Mouse (Mus musculus): ENCODE results near the gene Col4a3bp. TPM values are rescaled to one million over a fixed set of nuclear protein-coding genes. Genes with fewer than 3 reads are reported as not detected.

Col4a3bp gene
- total RNA-seq, 2 experiments from 2014 or later: 25.5 to 28.8 TPM

- intact Hi-C loops (cut with DNase I; ENCODE audit: low total_unique reads): no loop called here
- DNase-seq: no peak
These were observed 136.2 kb downstream of the Col4a3bp start for GRCm38 (mm10) chr13:96678616-96679015.

DNA sequence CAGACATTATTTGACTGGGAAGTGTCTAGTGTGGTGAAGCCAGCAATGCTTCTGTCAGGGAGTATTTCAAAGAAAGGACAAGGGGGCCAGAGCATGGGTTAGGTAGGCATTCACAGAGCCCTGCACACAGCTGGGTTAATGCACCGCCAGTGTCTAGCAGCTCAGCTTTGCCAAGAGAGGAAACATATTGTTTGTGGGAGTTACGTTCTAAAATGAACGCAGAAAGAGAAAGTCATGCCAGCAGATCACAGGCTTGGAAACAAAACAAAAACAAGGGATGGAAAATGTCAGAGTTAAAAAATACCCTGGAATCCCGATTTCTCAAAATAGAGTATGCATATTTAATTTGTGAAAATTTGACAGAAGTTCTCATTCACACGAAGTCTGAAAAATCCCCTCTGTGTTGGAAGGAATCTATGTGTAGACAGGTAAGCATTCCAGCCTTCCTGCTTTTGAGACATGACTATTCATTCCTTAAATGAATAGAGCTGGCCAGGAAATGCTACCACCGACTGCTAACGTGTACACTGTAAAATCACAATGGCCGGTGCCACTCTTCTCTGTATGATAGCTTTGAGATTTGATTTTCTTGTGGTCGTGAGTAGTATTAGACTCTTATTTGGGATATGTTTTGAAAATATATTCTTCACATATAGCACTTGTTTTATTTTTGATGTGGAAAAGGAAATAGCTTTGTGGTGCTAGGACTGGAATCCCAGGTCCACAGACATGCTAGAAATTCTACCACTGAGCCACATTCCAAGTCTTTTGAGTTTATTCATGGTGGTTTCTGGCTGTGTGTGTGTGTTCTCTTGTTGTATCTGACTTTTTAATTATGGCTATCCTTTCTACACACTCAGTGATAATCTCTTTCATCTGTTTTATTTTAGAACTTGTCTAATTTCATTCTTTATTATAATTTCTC lies 138.0 kb downstream of the Col4a3bp start:
- no peak for DNase-seq
- intact Hi-C loops (cut with DNase I; ENCODE audit: low total_unique reads): no loop called here

GRCm38 (mm10) chr13:96681088-96681620 lies 138.7 kb downstream of the Col4a3bp start:
- intact Hi-C loops (cut with DNase I; ENCODE audit: low total_unique reads): no loop called here
- DNase-seq: no peak

- intact Hi-C loops (cut with DNase I; ENCODE audit: low total_unique reads): no loop called here
- no peak for DNase-seq
These were observed 142.4 kb downstream of the Col4a3bp start for GRCm38 (mm10) chr13:96684779-96685178.

DNA sequence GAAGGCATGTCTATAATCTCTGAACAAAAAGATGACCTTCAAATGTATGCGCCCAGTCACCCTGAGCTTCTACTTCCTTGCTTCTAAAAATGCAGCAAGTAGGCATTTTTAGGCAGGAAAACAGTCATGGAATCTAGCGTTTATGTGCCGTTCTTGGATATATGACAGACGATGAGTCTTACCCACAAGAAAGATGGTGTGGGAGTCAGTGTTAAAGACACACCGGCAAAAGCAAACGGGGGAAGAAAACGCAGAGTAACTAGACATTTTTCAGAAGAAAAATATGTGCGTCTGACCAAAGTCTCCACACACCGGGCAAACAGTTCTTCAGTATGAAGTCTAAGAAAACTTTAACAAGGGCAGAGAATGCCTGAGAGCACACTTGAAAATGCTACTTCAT lies 144.8 kb downstream of the Col4a3bp start:
- no peak for DNase-seq

More for the DNA sequence above, 144.8 kb downstream of the Col4a3bp start:
- intact Hi-C loops (cut with DNase I; ENCODE audit: low total_unique reads): no loop called here

Other genes starting within 250 kb of the Col4a3bp start
- gene Poc5, start 154.3 kb upstream of the Col4a3bp start, total RNA-seq (2021): 1 to 10 TPM; 6.7 to 7.9 TPM
- under 1 TPM; 0.22 to 0.45 TPM for gene Ankdd1b, start 71.4 kb upstream of the Col4a3bp start, total RNA-seq (2021)
- gene Gm17622, start 51.9 kb upstream of the Col4a3bp start, total RNA-seq (2021): not detected
- 1 to 10 TPM; 3.3 to 4.0 TPM for gene Polk, start within 50 bp of the Col4a3bp start, total RNA-seq (2021)
- gene Hmgcr, start 128.3 kb downstream of the Col4a3bp start, total RNA-seq (2021): 10 to 100 TPM in 1 of 2 experiments, 1 to 10 TPM in 1; 8.3 to 16.5 TPM
- gene Ankrd31, start 205.7 kb downstream of the Col4a3bp start, total RNA-seq (2021): not detected